Mouse (Mus musculus) heart, adult 2 months (tissue): ENCODE results near the gene Rabep2.

ENCODE experiments used
- CTCF ChIP-seq: fragments of 200-600 bp; IDR thresholded peaks from 2 replicates; pipeline ENCODE4 v1.8.1; 2022; ENCODE audit warnings: antibody characterized with exemption, mild to moderate bottlenecking, moderate library complexity
- POLR2A ChIP-seq: fragments of 200-500 bp; IDR thresholded peaks from 2 replicates; pipeline ENCODE4 v1.6.1; 2011; ENCODE audit warnings: mild to moderate bottlenecking, low read depth, low read length, control low read depth; ENCODE audit not compliant: insufficient read depth

DNA sequence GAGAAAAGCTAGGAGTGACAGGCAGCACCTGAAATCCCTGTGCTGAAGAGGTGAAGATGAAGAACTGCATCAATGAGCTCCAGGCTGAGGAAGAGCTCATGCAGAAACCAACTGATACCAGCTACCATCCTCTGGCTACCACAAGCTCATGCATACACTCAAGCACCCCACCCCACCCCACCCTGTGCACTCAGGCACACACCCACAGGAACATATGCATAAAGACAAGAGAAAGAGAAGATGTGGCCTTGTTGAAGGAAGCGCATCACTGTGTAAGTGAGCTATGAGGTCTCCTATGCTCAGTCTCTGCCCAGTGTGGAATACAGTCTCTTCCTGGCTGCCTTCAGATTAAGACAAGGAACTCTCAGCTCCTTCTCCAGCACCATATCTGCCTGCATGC, 40.4 kb upstream of the Rabep2 start:
- TF ChIP-seq POLR2A, result no peak
- TF ChIP-seq CTCF, result no peak
